Mouse (Mus musculus): ENCODE measurements around the gene Nlrp1a. TPM values are rescaled to one million over a fixed set of nuclear protein-coding genes. Genes with fewer than 3 reads are reported as not detected.

Nlrp1a gene
- polyA plus RNA-seq (2017; shearing (Covaris generic)), result 0.10 TPM

DNA sequence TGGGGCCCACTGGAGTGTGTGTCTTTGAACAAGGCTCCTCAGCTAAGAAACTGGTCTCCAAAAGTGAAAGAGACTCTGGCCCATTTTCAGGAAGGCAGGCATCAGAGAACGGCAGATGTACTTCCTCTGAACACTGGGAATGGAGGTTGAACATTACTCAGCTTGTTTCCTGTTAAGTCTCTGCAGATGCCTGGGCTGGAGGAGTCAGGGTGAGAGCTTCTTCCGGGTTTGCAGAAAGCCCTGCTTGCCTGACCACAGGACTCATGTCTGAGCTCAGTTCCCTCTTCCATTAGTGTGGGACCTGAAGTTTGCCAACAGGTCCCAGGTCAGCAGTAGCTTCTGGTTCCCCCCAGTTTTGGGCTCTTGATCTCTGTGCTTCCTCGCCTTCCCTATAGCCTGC is at the start of gene Nlrp1a:
Gene Nlrp1a, minus strand, starts transcription at position 44 of the 400 bp plus-strand sequence.

Other genes starting within 250 kb of the Nlrp1a start
- 101 TPM for gene Nup88, start 174.7 kb downstream of the Nlrp1a start, polyA plus RNA-seq (2017; shearing (Covaris generic))
- 74.9 TPM for gene Rpain, start 174.5 kb downstream of the Nlrp1a start, polyA plus RNA-seq (2017; shearing (Covaris generic))
- 70.7 TPM for gene C1qbp, start 161.7 kb downstream of the Nlrp1a start, polyA plus RNA-seq (2017; shearing (Covaris generic))
- 16.5 TPM for gene Dhx33, start 140.3 kb downstream of the Nlrp1a start, polyA plus RNA-seq (2017; shearing (Covaris generic))
- 32.5 TPM for gene Mis12, start 125.1 kb downstream of the Nlrp1a start, polyA plus RNA-seq (2017; shearing (Covaris generic))
- 57.1 TPM for gene Derl2, start 124.9 kb downstream of the Nlrp1a start, polyA plus RNA-seq (2017; shearing (Covaris generic))
- 5.3 TPM for gene 6330403K07Rik, start 111.2 kb downstream of the Nlrp1a start, polyA plus RNA-seq (2017; shearing (Covaris generic))
- gene Nlrp1b, start 86.0 kb upstream of the Nlrp1a start, polyA plus RNA-seq (2017; shearing (Covaris generic)), result 0.76 TPM